Mouse (Mus musculus) neural tube, embryonic 15.5 days (tissue): Measurements from ENCODE around the gene Sfmbt1. TPM values are rescaled to one million over a fixed set of nuclear protein-coding genes. Genes with fewer than 3 reads are reported as not detected.

ENCODE experiments used
- ATAC-seq: fragments of 200-750 bp; cut with Nextera tagmentation; 2 replicates; pipeline ENCODE4 v1.8.0; 2017; ENCODE audit warnings: mild to moderate bottlenecking, moderate TSS enrichment, moderate library complexity; ENCODE audit not compliant: low FRiP score
- H3K27ac ChIP-seq: fragments of 300-500 bp; sonication (generic); replicated peaks from 2 replicates; pipeline ENCODE4 v1.5.1; 2015; ENCODE audit warnings: mild to moderate bottlenecking, inconsistent platforms
- H3K27me3 ChIP-seq: fragments of 300-500 bp; sonication (generic); replicated peaks from 2 replicates; pipeline ENCODE4 v1.6.1; 2015; ENCODE audit warnings: inconsistent platforms
- H3K36me3 ChIP-seq: fragments of 300-500 bp; sonication (generic); 2 replicates; pipeline ENCODE4 v1.6.1; 2015; ENCODE audit warnings: inconsistent platforms
- H3K4me1 ChIP-seq: fragments of 300-500 bp; sonication (generic); 2 replicates; pipeline ENCODE4 v1.6.1; 2015; ENCODE audit warnings: inconsistent platforms
- H3K4me2 ChIP-seq: fragments of 300-500 bp; sonication (generic); 2 replicates; pipeline ENCODE4 v1.6.1; 2015; ENCODE audit warnings: inconsistent platforms, mild to moderate bottlenecking, moderate library complexity
- H3K4me3 ChIP-seq: fragments of 300-500 bp; sonication (generic); replicated peaks from 2 replicates; pipeline ENCODE4 v1.5.1; 2015; ENCODE audit warnings: mild to moderate bottlenecking, inconsistent platforms
- H3K9ac ChIP-seq: fragments of 300-500 bp; sonication (generic); replicated peaks from 2 replicates; pipeline ENCODE4 v1.6.1; 2015; ENCODE audit warnings: mild to moderate bottlenecking, inconsistent platforms
- H3K9me3 ChIP-seq: fragments of 300-500 bp; sonication (generic); replicated peaks from 2 replicates; pipeline ENCODE4 v1.6.1; 2016; ENCODE audit warnings: inconsistent platforms
- WGBS: fragments of 180-500 bp; shearing (Covaris S2); methylation state at CpG from one replicate; pipeline ENCODE4 v1.1.7; 2015; ENCODE audit warnings: mixed read lengths; 5-methylcytosine and 5-hydroxymethylcytosine counted together
- polyA plus RNA-seq: library from polyadenylated mRNA; unstranded; fragments of >200 nt; fragmentation: Nextera tagmentation; extraction: Ambion mirVana; gene quantifications from 2 replicates; pipeline ENCODE4 v1.2.1, GENCODE M21; 2015

Gene Sfmbt1
- polyA plus RNA-seq, 1 experiment from 2014 or later = 13.7 TPM

GRCm38 (mm10) chr14:30695609-30696008, 19.0 kb upstream of the Sfmbt1 start:
- H3K4me1 ChIP-seq = peaks cover 17% of the 10 kb centered on the region; the same call in 1 of the 2 replicates
- WGBS = 45% methylated on average over 4 of the region's 4 CpGs
- peaks cover 4% of the 10 kb centered on the region for H3K36me3 ChIP-seq
- H3K9me3 ChIP-seq = no peaks in the 10 kb centered on the region
- no peaks in the 10 kb centered on the region for H3K27me3 ChIP-seq
- no peak overlapping the region for H3K4me3 ChIP-seq
- H3K4me2 ChIP-seq = no peak overlapping the region
- no peak for ATAC-seq
- no peak overlapping the region for H3K9ac ChIP-seq
- H3K27ac ChIP-seq = peak overlapping the region; percentile 28; the same call in 1 of the 2 replicates

DNA sequence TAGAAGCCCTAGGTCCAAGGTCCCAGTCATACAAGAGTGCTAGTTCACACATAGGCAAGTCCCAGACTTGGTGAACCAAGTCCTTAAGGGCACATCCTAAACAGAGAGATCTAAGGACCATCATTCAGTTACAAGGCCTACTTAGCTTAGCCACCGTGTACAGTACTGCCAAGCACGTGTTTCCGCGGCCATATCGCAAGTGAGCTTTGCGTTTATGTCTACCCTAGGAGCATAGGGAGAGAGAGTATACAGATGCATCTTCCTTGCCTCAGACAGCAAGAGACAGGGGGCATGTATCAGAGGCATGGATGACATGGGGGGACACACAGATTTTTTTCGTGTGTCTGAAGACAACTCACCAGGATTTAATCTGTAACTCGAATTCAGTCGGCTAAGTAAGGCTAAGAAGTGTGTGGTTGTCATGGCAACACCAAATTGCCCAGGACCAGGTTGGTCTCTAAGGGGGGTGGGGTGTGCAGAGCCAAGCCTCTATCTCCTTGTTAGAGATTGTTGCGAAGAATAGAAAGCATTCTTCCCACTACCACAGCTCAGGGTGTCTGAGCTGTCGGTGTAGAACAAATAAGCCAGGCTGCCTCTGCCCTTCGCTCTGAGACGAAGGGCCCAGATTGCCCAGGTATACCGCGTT, 17.1 kb upstream of the Sfmbt1 start:
- Histone ChIP-seq H3K4me2 (no peak overlapping the region), H3K27me3 (no peaks in the 10 kb centered on the region), H3K9ac (no peak overlapping the region), H3K4me3 (no peak overlapping the region), H3K4me1 (peaks cover 17% of the 10 kb centered on the region; the same call in 1 of the 2 replicates), H3K27ac (peak overlapping the region; percentile 6; the same call in 1 of the 2 replicates), H3K36me3 (no peaks in the 10 kb centered on the region), H3K9me3 (no peaks in the 10 kb centered on the region)
- ATAC-seq = peak; percentile 72
- WGBS = 67% methylated on average over 15 of the region's 15 CpGs

DNA sequence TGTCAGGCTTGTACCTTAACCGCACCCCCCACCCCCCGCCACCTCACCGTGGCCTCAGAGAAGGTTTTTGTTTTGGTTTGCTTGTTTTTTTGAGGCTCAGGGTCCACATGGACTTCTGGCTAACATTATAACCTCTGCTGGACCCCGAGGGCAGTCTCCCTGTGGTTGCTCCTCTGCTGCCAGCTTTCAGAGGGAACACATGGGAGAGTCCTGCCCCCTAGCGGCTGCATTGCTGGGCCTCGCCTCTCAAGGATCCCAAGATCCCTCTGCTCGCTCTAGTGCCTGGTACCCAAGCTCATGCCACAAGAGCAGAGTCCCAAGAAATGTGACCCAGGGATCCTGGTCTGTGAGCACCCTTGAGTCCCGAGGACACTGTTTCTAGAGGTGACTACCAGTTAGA, 15.0 kb upstream of the Sfmbt1 start:
- ATAC-seq = no peak
- Histone ChIP-seq H3K4me1 (peaks cover 17% of the 10 kb centered on the region; the same call in 1 of the 2 replicates), H3K36me3 (no peaks in the 10 kb centered on the region), H3K4me3 (no peak overlapping the region), H3K4me2 (no peak overlapping the region), H3K9ac (no peak overlapping the region), H3K27ac (no peak overlapping the region), H3K27me3 (no peaks in the 10 kb centered on the region), H3K9me3 (no peaks in the 10 kb centered on the region)
- WGBS = 40% methylated on average over 8 of the region's 8 CpGs

DNA sequence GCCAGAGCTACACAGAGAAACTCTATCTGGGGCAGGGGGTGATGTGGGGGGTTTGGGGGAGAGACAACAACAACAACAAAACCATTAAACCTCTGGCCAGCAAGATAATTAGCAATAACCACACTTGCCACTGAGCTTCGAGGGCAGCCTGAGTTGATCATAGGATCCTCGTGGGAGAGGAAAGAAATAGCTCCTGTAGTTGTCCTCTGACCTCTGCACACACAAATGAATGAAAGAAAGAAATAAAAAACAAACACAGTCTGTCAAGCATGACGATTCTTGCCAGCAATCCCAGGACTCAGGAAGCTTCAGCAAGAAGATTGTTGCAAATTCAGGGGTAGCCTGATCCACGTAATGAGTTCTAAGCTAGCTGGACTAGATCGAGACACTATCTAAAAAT, 12.1 kb upstream of the Sfmbt1 start:
- no peak overlapping the region for H3K9ac ChIP-seq
- H3K36me3 ChIP-seq = no peaks in the 10 kb centered on the region
- H3K4me2 ChIP-seq = no peak overlapping the region
- H3K9me3 ChIP-seq = no peaks in the 10 kb centered on the region
- 52% methylated on average over 5 of the region's 5 CpGs for WGBS
- ATAC-seq = no peak
- H3K4me1 ChIP-seq = peaks cover 9% of the 10 kb centered on the region; the same call in 1 of the 2 replicates
- H3K27ac ChIP-seq = no peak overlapping the region
- no peak overlapping the region for H3K4me3 ChIP-seq
- no peaks in the 10 kb centered on the region for H3K27me3 ChIP-seq

GRCm38 (mm10) chr14:30703079-30703478, 11.6 kb upstream of the Sfmbt1 start:
- WGBS = 92% methylated on average over 5 of the region's 5 CpGs
- Histone ChIP-seq H3K27me3 (no peaks in the 10 kb centered on the region), H3K27ac (no peak overlapping the region), H3K4me1 (peaks cover 4% of the 10 kb centered on the region; the same call in 1 of the 2 replicates), H3K9me3 (no peaks in the 10 kb centered on the region), H3K36me3 (no peaks in the 10 kb centered on the region), H3K9ac (no peak overlapping the region), H3K4me3 (no peak overlapping the region), H3K4me2 (no peak overlapping the region)
- ATAC-seq = no peak

DNA sequence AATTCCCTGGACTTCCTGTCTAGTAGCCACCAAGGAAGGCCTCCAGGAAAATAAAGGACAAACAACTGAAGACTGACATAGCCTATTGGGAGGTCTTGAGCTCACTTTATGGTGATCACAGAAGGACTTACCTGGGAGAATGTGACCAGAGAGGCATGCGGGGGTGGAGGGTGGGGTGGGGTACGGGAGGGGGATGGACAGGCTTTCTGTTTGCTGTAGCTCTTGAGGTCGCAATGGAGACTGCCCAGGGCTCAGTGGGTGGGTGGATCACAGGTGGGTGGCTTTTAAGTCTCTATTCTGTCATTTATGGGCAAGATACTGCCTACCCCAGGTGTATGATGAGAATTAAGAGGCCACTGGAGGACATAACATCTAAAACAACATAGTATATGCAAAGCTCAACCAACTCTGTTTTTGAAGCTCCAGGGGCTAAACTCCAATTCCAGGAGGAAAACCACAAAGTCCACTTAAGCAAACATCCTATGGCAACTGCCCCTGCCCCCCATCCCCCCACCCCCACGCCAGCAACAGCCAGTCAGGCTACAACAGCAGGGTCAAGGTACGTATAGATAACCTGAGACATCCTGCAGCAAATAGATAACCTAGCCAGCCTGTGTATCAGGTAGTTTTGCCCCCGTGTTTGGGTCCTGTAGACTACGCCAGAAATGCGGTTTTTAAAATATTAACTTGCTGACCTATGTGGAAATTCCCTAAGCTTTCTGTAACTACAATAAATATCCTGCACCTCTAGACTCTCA, 10.4 kb upstream of the Sfmbt1 start:
- Histone ChIP-seq H3K9me3 (no peaks in the 10 kb centered on the region), H3K4me1 (no peaks in the 10 kb centered on the region), H3K9ac (no peak overlapping the region), H3K27ac (no peak overlapping the region), H3K36me3 (no peaks in the 10 kb centered on the region), H3K4me3 (no peak overlapping the region), H3K4me2 (no peak overlapping the region), H3K27me3 (no peaks in the 10 kb centered on the region)
- ATAC-seq = no peak
- 91% methylated on average over 8 of the region's 8 CpGs for WGBS

DNA sequence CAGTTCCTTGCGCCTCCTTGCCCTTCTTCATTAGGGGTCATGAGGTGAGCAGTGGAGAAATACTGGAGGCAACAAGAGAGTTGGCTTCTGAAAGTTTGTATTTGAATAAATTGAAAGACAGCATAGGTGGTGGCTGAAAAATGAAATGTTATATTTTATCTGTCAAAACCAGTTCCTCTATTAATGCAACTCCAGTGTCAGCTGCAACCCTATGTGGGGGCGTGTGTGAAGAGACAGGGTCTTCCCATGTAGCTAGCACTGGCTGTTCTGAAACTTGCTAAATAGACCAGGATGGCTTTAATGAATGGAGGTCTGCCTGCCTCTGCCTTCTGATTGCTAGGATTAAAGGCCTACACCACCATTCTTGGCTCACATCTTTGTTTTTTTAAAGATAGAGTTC, 2.8 kb upstream of the Sfmbt1 start:
- WGBS = 97% methylated on average over 2 of the region's 2 CpGs
- H3K27ac ChIP-seq = no peak overlapping the region

GRCm38 (mm10) chr14:30713769-30714168, 880 bp upstream of the Sfmbt1 start:
- no peak overlapping the region for H3K27ac ChIP-seq
- no peaks in the 10 kb centered on the region for H3K9me3 ChIP-seq
- H3K4me3 ChIP-seq = no peak overlapping the region
- no peaks in the 10 kb centered on the region for H3K27me3 ChIP-seq
- peaks cover 20% of the 10 kb centered on the region for H3K4me1 ChIP-seq
- H3K4me2 ChIP-seq = no peak overlapping the region
- WGBS = 83% methylated on average over 1 of the region's 1 CpGs
- no peak overlapping the region for H3K9ac ChIP-seq
- no peak for ATAC-seq
- no peaks in the 10 kb centered on the region for H3K36me3 ChIP-seq

More for the DNA sequence above, 2.8 kb upstream of the Sfmbt1 start:
- no peak overlapping the region for H3K9ac ChIP-seq
- H3K4me2 ChIP-seq = no peak overlapping the region
- H3K4me1 ChIP-seq = peaks cover 11% of the 10 kb centered on the region
- H3K9me3 ChIP-seq = no peaks in the 10 kb centered on the region
- no peaks in the 10 kb centered on the region for H3K36me3 ChIP-seq
- no peak overlapping the region for H3K4me3 ChIP-seq
- H3K27me3 ChIP-seq = no peaks in the 10 kb centered on the region
- no peak for ATAC-seq

GRCm38 (mm10) chr14:30715618-30716050, 985 bp downstream of the Sfmbt1 start:
- Histone ChIP-seq H3K27me3 (no peaks in the 10 kb centered on the region), H3K9me3 (no peaks in the 10 kb centered on the region), H3K4me1 (peaks cover 20% of the 10 kb centered on the region), H3K36me3 (no peaks in the 10 kb centered on the region), H3K9ac (peak overlapping the region; percentile 57), H3K4me3 (peak overlapping the region; percentile 58), H3K27ac (peak overlapping the region; percentile 93), H3K4me2 (peak overlapping the region; percentile 77)
- peak; percentile 92 for ATAC-seq
- WGBS = under 1% methylated on average over 59 of the region's 68 CpGs

DNA sequence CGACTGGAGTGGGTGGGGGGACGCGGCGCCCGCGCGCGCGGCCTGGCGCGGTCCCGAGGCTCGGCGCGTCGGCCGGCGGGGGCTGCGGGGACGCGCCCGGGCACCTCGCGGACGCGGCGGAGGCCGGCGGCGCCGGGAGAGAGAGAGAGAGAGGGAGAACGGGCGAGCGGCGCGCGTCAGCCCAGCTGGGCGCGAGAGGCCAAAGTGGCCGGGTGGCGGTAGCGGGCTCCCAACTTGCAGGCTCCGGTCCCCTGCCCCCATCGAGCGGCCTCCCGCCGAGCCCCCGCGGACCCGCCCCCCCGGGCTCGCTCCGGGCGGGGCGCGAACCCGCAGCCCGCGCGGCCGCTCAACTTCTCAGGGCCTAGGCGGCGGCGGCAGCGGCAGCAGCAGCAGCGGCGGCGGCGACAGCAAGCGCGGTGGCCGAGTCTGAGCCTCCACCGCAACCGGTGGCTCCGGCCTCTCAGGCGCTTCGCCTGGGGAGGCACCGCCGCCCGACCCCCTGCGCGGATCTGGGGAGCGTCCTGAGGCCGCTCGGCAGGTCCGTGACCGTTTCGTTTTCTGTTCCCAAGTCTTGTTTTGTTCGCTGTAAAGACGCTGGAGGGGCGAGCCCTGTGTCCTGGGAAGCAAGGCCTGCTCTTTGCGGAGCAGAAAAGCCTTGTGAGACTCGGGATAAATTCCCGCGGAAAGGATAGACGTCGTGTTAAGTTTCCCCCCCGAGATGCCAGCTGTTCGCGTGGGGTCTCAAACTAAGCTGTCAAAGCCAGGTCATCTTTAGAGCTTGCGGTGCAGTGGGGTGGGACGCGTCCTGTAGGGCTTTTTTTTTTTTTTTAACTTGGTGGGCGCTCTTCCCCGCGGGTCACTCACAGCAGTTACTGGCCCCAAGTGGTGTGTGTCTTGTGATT, 1.7 kb downstream of the Sfmbt1 start:
- Histone ChIP-seq H3K4me1 (peaks cover 20% of the 10 kb centered on the region), H3K27ac (peak overlapping the region; percentile 93), H3K9ac (peak overlapping the region; percentile 57), H3K4me3 (peak overlapping the region; percentile 58), H3K36me3 (no peaks in the 10 kb centered on the region), H3K27me3 (no peaks in the 10 kb centered on the region), H3K9me3 (no peaks in the 10 kb centered on the region), H3K4me2 (peak overlapping the region; percentile 77)
- WGBS = under 1% methylated on average over 61 of the region's 106 CpGs
- peak; percentile 73 for ATAC-seq

- Histone ChIP-seq H3K4me1 (peaks cover 20% of the 10 kb centered on the region), H3K27ac (peak overlapping the region; percentile 93; the same call in 1 of the 2 replicates), H3K4me3 (peak overlapping the region; percentile 58), H3K4me2 (peak overlapping the region; percentile 77), H3K9me3 (no peaks in the 10 kb centered on the region), H3K36me3 (no peaks in the 10 kb centered on the region), H3K9ac (peak overlapping the region; percentile 57), H3K27me3 (no peaks in the 10 kb centered on the region)
- 3% methylated on average over 7 of the region's 7 CpGs for WGBS
- no peak for ATAC-seq
These were observed 2.3 kb downstream of the Sfmbt1 start for GRCm38 (mm10) chr14:30716953-30717285.
